Mouse (Mus musculus): Measurements from ENCODE around the gene Mospd3.

Mospd3 gene

DNA sequence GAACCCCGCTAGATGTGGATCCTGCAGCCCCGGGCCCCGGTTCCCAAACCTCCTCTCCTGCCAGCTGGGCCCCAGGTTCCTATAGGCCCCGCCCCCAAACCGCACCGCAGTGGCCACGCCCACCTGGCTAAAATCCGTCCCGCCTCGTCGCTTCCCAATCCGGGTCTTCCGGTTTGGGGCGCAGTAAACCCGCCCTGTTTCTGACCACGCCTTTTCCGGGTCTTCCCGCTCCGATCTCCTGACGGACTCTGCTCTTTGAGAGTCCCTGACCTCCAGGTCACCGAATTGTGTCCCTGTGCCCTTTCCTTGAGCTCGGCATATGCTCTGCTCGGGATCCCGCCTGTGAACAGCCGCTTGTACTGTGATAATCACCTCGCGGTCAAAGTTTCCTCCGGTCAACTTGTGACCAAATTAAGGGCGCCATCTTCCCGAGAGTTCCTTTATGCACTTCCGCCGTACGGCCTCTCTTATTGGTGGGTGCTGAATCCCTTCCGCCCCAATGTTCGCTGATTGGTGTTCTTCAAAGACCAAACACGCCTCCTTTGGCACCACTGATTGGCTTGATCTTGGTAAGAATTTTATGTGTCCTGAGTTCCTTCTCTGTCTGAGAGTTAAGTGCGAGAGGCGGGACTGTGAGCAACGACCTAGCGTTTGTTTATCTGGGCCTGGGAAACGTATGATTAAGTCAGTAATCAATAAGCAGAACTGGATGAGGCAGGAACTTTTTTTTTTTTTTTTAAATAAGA is at the start of gene Mospd3:
Gene Mospd3 (minus strand): TSS at position 440 of the 746 bp plus-strand sequence.
- in situ Hi-C loops (cut with MboI, MseI), result no loop called here

DNA sequence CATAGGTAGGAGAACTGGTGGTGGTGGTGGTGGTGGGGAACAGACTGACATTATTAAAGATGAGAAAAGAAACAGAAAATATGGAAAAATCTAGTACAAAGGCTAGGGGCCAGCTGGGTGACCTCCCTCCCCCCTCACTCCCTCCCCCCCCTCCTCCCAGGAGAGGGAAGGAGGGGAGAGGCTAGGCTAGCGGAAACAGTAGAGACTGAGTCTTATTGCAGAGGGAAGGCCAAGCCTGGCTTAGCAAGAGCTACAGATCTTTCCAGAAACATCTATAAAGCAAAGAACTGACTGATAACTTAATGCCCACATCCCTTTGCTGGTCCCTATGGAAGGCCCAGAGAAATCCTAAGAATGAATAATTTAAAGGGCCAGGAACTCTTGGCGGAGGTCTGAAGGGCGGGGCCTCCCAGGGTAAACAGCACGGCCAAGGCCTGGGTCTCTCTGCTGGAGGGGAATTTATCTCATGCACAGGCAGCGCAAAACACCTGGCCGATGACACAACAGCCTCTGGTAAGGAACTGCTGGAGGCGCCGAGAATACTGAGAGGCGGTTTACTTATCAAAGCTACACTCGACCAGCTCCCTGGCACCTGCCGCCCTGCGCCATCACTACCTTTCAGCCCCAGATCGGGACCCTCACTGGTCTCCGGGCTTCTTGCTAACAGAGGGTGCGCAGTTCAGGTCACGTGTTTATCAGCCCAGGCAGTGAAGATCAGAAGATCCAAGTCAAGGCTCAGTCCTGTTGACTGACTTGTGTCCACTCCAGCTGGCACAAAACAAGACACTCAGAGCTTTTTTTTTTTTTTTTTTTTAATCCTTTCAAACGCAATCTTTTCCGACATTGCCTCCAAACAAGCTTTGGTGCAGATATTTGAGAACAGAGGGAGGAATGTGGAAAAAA is 49.1 kb upstream of the Mospd3 start:
- in situ Hi-C loops (cut with MboI, MseI), result loop anchor here (5.0 kb wide), 1 partner anchor 112 kb away; no protein-coding TSS in a partner anchor

DNA sequence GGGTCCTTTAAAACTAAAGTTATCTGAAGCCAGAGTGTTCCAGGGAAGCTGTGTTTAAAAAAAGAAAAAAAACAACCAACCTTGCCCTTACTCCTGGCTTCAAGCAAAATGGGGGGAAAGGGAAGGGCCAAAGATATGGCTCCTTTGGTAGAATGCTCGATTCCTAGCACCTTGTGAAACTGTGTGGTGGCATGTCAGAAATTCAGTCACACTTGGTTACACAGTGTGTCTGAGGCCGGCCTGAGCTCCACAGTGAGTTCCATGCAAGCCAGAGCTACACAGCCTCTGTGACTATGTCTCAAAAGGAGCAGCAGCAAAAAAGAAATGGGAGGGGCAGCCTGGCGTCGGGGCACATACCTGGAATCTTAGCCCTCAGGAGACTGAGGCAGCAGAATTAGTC is 48.4 kb upstream of the Mospd3 start:
- in situ Hi-C loops (cut with MboI, MseI), result no loop called here

- in situ Hi-C loops (cut with MboI, MseI), result no loop called here
Measured at GRCm38 (mm10) chr5:137647827-137648601, 47.2 kb upstream of the Mospd3 start.

DNA sequence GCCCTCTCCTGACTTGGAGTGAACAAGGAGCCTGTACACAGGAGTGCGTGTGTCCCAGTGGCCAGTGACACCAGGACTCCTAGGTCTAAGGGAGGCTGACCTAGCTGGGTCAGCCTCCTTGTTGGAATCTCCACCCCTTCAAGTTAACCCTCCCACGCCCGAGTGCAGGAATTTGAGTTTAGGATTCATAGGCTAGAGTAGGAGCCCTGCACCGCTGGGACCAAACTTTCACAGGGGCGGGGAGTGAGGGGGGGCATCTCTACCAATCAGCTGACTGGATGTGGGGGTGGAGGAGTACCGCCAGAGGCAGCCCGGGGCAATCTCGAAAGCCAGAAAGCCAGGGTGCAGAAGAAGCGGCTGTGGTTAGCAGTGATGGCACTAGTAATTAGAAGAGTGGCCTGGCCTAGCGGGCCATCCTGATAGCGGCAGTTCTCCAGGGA is 44.8 kb upstream of the Mospd3 start, which contains the start of gene Irs3:
Gene Irs3 (minus strand): TSS at position 63 of the 440 bp plus-strand sequence.
- in situ Hi-C loops (cut with MboI, MseI), result no loop called here

GRCm38 (mm10) chr5:137645091-137645651 is 44.3 kb upstream of the Mospd3 start:
- in situ Hi-C loops (cut with MboI, MseI), result no loop called here

DNA sequence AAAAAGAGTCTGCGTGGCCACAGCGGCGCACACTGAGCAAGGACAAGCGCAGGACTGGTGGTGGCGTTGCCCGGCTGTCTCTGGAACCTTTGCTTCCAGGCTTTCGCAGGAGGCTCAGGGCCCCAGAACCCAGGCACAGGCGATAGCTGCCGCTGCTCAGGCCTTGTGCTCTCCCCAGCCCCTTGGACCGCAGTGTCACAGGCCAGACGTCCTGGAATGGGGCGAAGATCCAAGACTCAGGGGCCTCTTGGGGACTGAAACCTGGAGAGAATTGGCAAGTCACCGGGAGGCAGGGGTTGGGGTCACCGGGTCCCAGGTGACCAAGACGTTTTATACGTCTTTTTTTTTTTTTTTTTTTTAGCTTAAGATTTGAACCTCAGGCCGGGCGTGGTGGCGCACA is 43.6 kb upstream of the Mospd3 start:
- in situ Hi-C loops (cut with MboI, MseI), result no loop called here

DNA sequence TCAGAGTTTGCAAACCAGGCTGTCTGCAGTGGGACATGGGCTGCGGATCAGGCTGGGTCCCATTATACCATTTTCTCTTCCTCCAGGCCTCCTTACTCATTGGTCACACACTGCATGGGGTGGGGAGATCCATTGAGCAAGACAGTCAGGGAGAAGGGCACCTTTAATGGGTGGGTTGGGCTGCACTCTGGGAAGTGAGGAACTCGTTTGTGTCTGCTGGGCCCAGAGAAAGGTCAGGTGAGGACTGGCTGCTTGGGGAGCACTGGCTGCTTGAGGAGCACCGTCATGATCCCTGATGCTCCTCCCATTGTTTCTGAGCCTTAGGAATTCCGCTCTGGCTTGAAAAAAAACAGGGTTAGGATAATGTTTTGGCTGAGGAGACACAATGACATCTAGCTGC is 42.0 kb upstream of the Mospd3 start:
- in situ Hi-C loops (cut with MboI, MseI), result no loop called here

DNA sequence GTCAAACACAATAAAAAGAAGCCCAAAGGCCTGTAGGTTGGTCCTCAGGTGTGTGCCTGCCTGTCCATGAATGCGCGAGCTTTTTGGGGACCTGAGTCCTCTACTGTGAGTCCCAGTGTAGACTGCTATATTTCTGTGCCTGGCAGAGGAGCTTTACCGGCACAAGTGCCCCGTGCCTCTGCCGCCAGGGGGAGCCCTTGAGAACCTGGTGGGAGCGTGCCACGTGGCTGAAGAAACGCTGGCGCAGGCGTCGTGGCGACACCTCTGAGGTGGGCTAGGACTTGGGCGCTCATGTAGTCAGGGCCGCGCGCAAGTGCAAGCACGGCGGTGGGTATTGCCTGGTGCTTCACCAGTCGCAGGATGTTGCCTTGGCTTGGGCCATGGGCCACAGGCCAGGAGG is 40.2 kb upstream of the Mospd3 start, which contains the start of gene Sap25:
Gene Sap25 (plus strand): TSS at position 281 of the 400 bp plus-strand sequence.
- in situ Hi-C loops (cut with MboI, MseI), result no loop called here

GRCm38 (mm10) chr5:137639472-137639871 is 38.6 kb upstream of the Mospd3 start:
- in situ Hi-C loops (cut with MboI, MseI), result no loop called here

DNA sequence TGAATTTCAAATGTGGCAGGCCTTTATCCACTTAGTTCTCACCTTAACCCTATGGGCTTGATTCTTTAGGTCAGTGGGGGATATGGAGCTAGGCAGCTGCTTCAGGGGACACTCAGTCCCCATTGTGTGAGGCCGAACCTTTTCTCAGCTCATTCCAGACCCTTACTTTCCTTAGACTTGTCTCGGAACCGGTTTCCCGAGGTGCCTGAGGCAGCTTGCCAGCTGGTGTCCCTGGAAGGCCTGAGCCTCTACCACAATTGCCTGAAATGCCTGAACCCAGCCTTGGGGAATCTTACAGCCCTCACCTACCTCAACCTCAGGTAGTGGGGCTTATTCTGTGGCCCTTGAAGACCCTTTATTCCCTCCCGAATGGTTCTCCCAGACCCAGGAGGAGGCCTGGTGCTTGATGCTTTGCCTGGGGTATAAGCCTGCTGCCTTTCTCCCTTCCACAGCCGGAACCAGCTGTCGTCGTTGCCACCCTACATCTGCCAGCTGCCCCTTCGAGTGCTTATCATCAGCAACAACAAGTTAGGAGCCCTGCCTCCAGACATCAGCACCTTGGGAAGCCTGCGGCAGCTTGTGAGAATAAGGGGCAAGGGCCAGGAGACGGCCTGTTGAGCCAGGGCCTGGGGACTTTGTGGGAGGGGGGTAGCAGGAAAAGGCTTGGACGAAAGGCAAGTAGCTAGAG is 32.7 kb upstream of the Mospd3 start:
- in situ Hi-C loops (cut with MboI, MseI), result no loop called here

- in situ Hi-C loops (cut with MboI, MseI), result no loop called here
Measured at GRCm38 (mm10) chr5:137631591-137631990, 30.7 kb upstream of the Mospd3 start.

DNA sequence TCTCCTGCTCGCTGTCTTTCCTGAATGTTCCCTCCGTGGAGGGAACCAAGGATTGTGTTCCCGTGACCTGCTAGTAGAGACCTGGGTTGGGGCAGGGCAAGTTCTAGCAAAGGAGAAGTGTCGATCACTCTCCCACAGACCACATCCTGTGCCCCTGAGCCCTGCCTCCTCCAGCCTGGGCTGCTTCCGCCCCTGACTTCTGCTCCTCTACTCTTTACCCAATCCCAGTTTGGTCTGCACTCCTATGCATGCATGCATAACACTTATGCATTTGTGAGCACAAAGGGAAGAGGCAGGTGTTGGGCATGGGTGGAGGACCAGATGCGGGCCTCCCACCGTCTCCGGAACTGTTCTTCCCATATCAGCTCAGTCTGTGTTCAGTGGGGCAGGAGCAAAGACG is 30.3 kb upstream of the Mospd3 start:
- in situ Hi-C loops (cut with MboI, MseI), result no loop called here

DNA sequence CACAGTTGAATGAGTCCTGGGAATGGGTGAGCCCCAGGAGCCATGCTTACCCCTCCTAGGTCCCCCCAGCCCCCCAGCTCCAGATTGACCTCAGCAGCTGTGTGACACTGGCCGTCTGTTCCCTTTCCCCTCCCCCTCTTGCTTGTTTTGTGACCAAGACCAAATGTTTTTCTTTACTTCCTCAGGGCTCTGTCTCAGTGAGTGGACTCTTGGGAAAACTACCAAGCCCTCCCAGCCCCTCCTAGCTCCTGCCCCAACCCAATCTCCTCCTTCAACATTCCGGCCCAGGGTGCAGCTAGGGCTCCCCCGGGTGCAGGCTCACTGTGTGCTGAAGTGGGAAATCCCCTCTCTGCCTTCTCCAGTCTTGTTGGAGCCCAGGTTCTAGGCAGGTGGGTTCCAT is 29.7 kb upstream of the Mospd3 start:
- in situ Hi-C loops (cut with MboI, MseI), result no loop called here

DNA sequence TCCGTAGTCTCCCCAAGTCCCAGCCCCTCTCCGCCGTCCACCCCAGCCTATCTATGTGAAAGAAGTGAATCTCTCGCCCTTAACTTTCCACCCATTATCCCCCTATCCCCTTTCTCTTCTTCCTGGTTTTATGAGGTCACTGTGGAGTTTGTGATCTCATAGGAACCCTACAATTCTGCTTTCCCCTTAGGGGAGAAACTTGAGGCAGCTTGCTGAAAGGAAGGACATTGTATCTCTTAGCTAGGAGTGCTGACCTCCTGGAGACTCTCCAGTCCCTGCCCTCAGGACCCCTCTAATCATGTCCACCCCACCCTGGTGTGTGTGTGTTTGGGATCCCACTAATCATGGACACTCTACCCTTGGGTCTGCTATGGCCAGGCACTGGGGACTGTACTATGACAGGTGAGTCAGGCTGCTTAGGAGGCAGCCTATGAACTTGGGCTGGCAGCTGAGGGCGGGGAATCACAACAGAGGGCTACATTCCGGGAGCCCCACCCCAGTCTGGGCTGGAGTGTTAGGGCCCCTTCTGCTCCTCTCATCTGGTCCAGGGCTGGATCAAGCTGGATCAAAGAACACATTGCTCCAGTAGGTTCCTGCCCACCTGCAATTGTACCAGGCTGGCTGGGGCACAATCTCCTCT is 29.2 kb upstream of the Mospd3 start:
- in situ Hi-C loops (cut with MboI, MseI), result no loop called here

- in situ Hi-C loops (cut with MboI, MseI), result no loop called here
Measured at GRCm38 (mm10) chr5:137629306-137629721, 28.5 kb upstream of the Mospd3 start.

DNA sequence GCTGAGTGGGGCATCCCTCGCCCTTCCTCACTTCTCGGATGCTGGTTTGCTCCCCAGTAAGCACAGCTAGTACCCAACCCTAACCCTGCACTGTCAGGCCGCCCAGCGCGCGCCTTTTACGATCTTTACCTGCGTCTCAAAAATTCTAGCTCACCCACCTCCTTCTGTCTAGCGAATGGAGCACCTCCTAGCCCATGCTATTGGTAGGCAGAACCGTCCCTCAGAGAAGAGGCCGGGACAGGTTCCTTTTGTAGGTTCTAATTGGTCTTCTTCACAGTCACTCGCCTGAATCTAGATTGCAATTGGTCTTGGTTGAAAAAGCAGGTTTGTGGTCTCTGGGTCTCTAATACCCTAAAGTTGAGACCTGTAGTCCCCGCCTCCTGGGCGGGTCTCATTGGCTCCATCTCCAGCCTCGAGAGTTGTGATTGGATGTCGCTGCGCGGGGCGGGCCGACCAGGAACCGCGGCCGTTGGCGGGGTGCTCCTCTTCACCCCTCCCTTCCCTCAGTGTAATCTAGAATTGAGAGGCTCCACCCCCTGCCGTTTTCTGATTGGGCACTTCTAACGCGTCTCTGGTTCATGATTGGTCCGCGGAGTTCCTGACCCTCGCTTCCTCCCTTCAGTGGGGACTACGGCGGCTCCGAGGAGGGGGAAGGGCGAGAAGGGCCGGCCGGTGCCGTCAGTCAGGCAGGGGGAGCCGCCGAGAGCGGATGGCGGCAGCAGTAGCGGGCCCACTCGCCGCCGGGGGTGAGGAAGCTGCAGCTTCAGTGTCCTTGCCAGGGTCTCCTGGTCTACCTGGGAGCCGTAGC is 27.8 kb upstream of the Mospd3 start, which contains the start of the genes Fbxo24, Lrch4 and Gm20605:
Gene Fbxo24 (minus strand): TSS at position 505 of the 808 bp plus-strand sequence.
Gene Lrch4 (plus strand): TSS at position 624 of the 808 bp plus-strand sequence.
Gene Gm20605 (plus strand): TSS at position 678 of the 808 bp plus-strand sequence.
- in situ Hi-C loops (cut with MboI, MseI), result no loop called here

DNA sequence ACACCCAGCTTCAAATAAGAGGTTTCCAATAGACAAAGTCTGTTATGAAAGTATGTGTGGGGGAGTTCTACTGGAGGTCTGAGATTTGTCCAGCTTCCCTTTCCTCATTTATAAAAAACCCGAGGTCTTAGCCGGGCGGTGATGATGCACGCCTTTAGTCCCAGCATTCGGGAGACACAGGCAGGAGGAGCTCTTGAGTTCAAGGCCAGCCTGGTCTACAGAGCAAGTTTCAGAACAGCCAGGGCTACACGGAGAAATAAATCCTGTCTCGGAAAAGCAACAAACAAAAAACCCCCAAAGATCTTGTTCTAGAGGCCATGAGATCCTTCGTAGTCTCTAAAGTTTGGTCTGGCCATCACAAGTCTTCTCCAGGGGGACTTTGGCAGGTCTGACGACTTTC is 27.1 kb upstream of the Mospd3 start:
- in situ Hi-C loops (cut with MboI, MseI), result no loop called here

DNA sequence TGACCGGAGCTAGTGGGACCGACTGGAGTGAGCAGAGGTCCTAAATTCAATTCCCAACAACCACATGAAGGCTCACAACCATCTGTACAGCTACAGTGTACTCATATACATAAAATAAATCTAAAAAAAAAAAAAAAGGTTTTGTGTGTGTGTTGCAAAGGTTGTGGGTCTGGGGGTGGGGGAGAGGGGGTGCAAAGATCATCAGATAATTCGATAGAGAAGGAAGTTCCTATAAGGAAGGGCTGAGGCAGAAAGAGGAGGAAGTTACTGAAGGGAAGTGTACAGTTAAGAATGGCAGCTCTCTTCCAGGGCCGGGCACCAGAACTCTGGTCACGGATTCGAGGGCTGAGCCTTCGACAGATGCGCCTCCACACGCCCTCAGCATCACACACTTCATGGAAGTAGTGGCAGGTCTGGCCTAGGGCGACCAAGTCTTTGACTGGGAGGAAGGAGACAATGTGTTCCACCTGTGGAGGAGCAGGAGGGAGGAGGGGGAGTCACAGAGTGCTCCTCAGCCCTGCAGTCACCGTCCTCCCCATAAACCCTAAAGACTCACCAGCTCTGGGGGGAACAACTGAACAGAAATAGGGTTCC is 23.2 kb upstream of the Mospd3 start:
- in situ Hi-C loops (cut with MboI, MseI), result no loop called here

Measured in regulatory T cell (primary cell).